Mouse (Mus musculus) neural tube, embryonic 13.5 days (tissue): Measurements from ENCODE around the gene Lrrc8c. TPM values are rescaled to one million over a fixed set of nuclear protein-coding genes. Genes with fewer than 3 reads are reported as not detected.
A peak's percentile ranks its signal among the peaks of the same experiment; 100 is the strongest.

Source experiments
- ATAC-seq: fragments of 200-750 bp; cut with Nextera tagmentation; 2 replicates; pipeline ENCODE4 v1.8.0; 2017; ENCODE audit warnings: low read depth, mild to moderate bottlenecking, moderate TSS enrichment, moderate library complexity
- H3K27ac ChIP-seq: fragments of 300-500 bp; sonication (generic); replicated peaks from 2 replicates; pipeline ENCODE4 v1.5.1; 2015; ENCODE audit warnings: moderate library complexity, mild to moderate bottlenecking, inconsistent platforms
- H3K27me3 ChIP-seq: fragments of 300-500 bp; sonication (generic); 2 replicates; pipeline ENCODE4 v1.6.1; 2015; ENCODE audit warnings: mild to moderate bottlenecking, inconsistent platforms
- H3K36me3 ChIP-seq: fragments of 300-500 bp; sonication (generic); 2 replicates; pipeline ENCODE4 v1.6.1; 2015; ENCODE audit warnings: mild to moderate bottlenecking, inconsistent platforms
- H3K4me1 ChIP-seq: fragments of 300-500 bp; sonication (generic); replicated peaks from 2 replicates; pipeline ENCODE4 v1.6.1; 2015; ENCODE audit warnings: inconsistent platforms
- H3K4me2 ChIP-seq: fragments of 300-500 bp; sonication (generic); 2 replicates; pipeline ENCODE4 v1.6.1; 2015; ENCODE audit warnings: inconsistent platforms, mild to moderate bottlenecking, moderate library complexity
- H3K4me3 ChIP-seq: fragments of 300-500 bp; sonication (generic); 2 replicates; pipeline ENCODE4 v1.5.1; 2015; ENCODE audit warnings: mild to moderate bottlenecking, inconsistent platforms
- H3K9ac ChIP-seq: fragments of 300-500 bp; sonication (generic); 2 replicates; pipeline ENCODE4 v1.6.1; 2015; ENCODE audit warnings: moderate library complexity, mild to moderate bottlenecking, inconsistent platforms
- H3K9me3 ChIP-seq: fragments of 300-500 bp; sonication (generic); 2 replicates; pipeline ENCODE4 v1.6.1; 2016; ENCODE audit warnings: inconsistent platforms
- WGBS: fragments of 180-500 bp; shearing (Covaris S2); methylation state at CpG from one replicate; pipeline ENCODE4 v1.1.7; 2015; 5-methylcytosine and 5-hydroxymethylcytosine counted together
- polyA plus RNA-seq: library from polyadenylated mRNA; unstranded; fragments of >200 nt; fragmentation: Nextera tagmentation; extraction: Ambion mirVana; gene quantifications from 2 replicates; pipeline ENCODE4 v1.2.1, GENCODE M21; 2015

Lrrc8c gene
- polyA plus RNA-seq, 1 experiment from 2014 or later: 10.3 TPM

DNA sequence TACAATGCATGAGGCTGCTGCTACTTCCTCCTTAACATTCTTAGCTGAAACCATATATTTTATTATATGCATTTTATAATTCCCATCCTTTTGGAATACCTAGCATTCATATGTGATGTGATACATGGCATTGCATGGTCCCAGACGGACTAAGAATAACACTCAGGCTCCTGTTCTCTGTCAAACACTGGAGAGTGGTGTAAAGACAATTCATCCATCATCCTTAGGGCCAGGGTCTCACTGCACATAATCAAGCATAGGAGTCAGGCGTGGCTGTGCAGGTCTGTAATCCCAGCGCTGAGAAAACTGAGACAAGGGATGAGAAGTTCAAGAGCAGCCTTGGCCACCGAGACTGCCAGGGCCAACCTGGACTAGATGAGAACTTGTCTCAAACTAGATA, 69.5 kb downstream of the Lrrc8c start:
- peaks cover 17% of the 10 kb centered on the region for H3K4me1 ChIP-seq
- H3K27me3 ChIP-seq: no peaks in the 10 kb centered on the region
- no peak for ATAC-seq
- H3K36me3 ChIP-seq: no peaks in the 10 kb centered on the region
- H3K9ac ChIP-seq: no peak overlapping the region
- H3K27ac ChIP-seq: no peak overlapping the region
- WGBS: 90% methylated on average over 4 of the region's 4 CpGs
- H3K4me2 ChIP-seq: no peak overlapping the region
- no peaks in the 10 kb centered on the region for H3K9me3 ChIP-seq
- no peak overlapping the region for H3K4me3 ChIP-seq

DNA sequence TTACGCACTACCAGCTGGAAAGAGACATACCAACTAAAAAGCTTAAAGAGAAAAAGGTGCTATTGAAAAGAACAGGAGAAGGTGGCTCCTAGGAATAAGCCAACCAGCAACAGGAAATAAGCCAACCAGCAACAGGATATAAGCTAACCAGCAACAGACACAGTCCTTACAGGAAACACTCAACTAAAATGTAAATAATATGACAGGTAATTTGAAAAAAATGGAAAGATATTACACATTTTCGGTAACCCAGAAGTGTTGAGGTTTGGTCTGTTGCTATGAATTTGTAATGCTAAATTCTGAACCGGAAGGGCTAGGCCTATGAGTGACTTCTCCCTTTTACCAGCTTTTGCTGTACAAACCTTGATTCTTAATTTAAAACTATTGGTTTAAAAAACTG, 69.9 kb downstream of the Lrrc8c start:
- Histone ChIP-seq H3K4me1 (peaks cover 17% of the 10 kb centered on the region), H3K9ac (no peak overlapping the region), H3K27ac (no peak overlapping the region), H3K4me2 (no peak overlapping the region), H3K36me3 (no peaks in the 10 kb centered on the region), H3K4me3 (no peak overlapping the region), H3K27me3 (no peaks in the 10 kb centered on the region), H3K9me3 (no peaks in the 10 kb centered on the region)
- no peak for ATAC-seq
- WGBS: 93% methylated on average over 3 of the region's 3 CpGs

- 0 out of 2 replicates have a peak, but pooled peaks cover 5% of the 10 kb centered on the region for H3K4me1 ChIP-seq
- ATAC-seq: no peak
- WGBS: 86% methylated on average over 4 of the region's 4 CpGs
Observed at GRCm38 (mm10) chr5:105592396-105592795, 73.2 kb downstream of the Lrrc8c start.

DNA sequence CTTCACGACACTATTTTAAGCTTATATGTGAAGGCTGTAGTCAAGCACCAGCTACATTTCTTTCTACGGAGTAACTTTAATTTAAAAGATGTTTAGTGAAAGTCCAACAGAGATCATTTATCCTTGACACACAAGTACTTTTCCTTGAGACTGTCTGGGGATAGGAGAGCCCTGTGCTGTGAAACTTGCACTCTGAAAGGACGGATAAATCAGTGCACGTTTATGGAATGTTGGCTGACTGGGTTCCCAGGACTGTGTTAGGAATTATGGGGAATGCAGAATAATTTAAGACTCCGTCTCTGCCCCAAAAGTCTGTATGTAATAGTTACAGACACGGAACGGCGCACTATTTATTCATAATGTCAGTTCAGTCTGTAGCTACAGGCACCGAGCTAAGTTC, 74.4 kb downstream of the Lrrc8c start:
- H3K4me2 ChIP-seq: no peak overlapping the region
- no peak overlapping the region for H3K4me3 ChIP-seq
- no peak overlapping the region for H3K27ac ChIP-seq
- H3K36me3 ChIP-seq: no peaks in the 10 kb centered on the region
- 91% methylated on average over 9 of the region's 9 CpGs for WGBS
- H3K4me1 ChIP-seq: no peaks in the 10 kb centered on the region
- no peaks in the 10 kb centered on the region for H3K27me3 ChIP-seq
- H3K9ac ChIP-seq: no peak overlapping the region
- ATAC-seq: no peak
- no peaks in the 10 kb centered on the region for H3K9me3 ChIP-seq

More at GRCm38 (mm10) chr5:105592396-105592795, 73.2 kb downstream of the Lrrc8c start:
- H3K4me2 ChIP-seq: no peak overlapping the region
- H3K27me3 ChIP-seq: no peaks in the 10 kb centered on the region
- no peak overlapping the region for H3K27ac ChIP-seq
- H3K4me3 ChIP-seq: no peak overlapping the region
- no peaks in the 10 kb centered on the region for H3K9me3 ChIP-seq
- no peaks in the 10 kb centered on the region for H3K36me3 ChIP-seq
- no peak overlapping the region for H3K9ac ChIP-seq

- Histone ChIP-seq H3K4me2 (no peak overlapping the region), H3K36me3 (no peaks in the 10 kb centered on the region), H3K27ac (no peak overlapping the region), H3K9ac (no peak overlapping the region), H3K4me1 (no peaks in the 10 kb centered on the region; the same call in 1 of the 2 replicates), H3K27me3 (no peaks in the 10 kb centered on the region), H3K9me3 (no peaks in the 10 kb centered on the region), H3K4me3 (no peak overlapping the region)
- WGBS: 68% methylated on average over 9 of the region's 9 CpGs
- no peak for ATAC-seq
Observed at GRCm38 (mm10) chr5:105598866-105599265, 79.7 kb downstream of the Lrrc8c start.

DNA sequence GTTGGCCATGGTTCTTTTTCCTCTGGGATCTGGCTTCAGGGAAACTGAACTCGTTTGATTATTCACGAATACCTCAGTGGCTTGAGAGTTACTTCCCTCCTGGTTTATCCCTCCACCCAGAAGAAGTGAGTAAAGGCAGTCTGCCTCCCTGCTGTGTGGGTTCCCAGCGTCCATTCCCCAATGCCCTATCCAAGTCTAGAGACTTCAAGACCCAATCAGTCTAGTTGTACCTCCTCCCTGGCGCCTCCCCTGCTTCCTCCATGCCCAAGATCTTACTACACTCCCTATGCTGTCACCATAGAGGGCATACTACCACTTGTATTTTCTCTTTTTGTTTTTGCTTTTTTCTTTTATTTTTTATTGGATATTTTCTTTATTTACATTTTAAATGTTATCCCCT, 80.1 kb downstream of the Lrrc8c start:
- ATAC-seq: no peak
- WGBS: 64% methylated on average over 4 of the region's 4 CpGs

DNA sequence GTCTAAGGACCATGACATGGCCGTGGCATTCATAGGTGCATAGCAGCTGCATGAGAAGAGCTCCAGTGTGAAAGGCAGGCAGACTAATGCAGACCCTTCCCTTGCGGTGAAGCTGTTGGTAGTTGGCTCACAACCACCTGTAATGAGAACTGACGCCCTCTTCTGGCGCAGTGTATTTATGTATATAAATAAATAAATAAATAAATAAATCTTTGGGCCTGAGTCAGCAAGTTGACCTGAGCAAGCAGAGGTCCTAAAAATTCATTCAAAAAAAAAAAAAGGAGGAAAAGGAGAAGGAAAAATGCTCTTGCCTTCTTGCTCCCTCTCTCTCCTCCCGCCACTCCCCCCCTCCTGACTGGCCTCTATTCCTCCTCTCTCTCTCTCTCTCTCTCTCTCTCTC, 81.8 kb downstream of the Lrrc8c start:
- ATAC-seq: no peak
- H3K9ac ChIP-seq: no peak overlapping the region
- no peak overlapping the region for H3K4me2 ChIP-seq
- H3K27ac ChIP-seq: no peak overlapping the region
- H3K36me3 ChIP-seq: no peaks in the 10 kb centered on the region
- H3K4me3 ChIP-seq: no peak overlapping the region
- no peaks in the 10 kb centered on the region; the same call in 1 of the 2 replicates for H3K4me1 ChIP-seq
- no peaks in the 10 kb centered on the region for H3K9me3 ChIP-seq
- WGBS: 77% methylated on average over 4 of the region's 5 CpGs
- no peaks in the 10 kb centered on the region for H3K27me3 ChIP-seq

More for the DNA sequence above, 80.1 kb downstream of the Lrrc8c start:
- Histone ChIP-seq H3K9ac (no peak overlapping the region), H3K4me2 (no peak overlapping the region), H3K36me3 (no peaks in the 10 kb centered on the region), H3K4me3 (no peak overlapping the region), H3K4me1 (no peaks in the 10 kb centered on the region; the same call in 1 of the 2 replicates), H3K27ac (no peak overlapping the region), H3K9me3 (no peaks in the 10 kb centered on the region), H3K27me3 (no peaks in the 10 kb centered on the region)

DNA sequence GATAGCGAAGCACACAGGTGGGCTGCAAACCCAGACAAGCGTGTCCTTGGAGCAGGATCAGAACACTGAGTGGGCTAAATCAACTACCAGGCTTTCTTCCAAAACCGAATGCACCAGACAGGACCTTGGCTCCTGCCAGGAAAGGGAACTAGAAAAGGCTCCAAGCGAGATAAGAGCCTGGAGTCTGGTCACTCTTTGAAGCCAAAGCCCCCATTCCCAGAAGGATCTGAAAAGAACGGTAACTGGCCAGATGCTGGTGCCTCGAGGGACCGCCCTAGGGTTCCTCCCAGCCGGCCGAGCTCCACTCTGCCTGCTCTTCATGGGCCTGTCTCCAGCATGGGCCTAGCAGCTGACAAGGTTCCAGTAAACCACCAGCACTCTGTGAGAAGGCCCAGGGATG, 83.4 kb downstream of the Lrrc8c start:
- no peak overlapping the region for H3K4me3 ChIP-seq
- ATAC-seq: no peak
- WGBS: 84% methylated on average over 9 of the region's 9 CpGs
- H3K4me1 ChIP-seq: no peaks in the 10 kb centered on the region; the same call in 1 of the 2 replicates
- no peaks in the 10 kb centered on the region for H3K27me3 ChIP-seq
- H3K9ac ChIP-seq: no peak overlapping the region
- H3K36me3 ChIP-seq: peaks cover 13% of the 10 kb centered on the region
- no peak overlapping the region for H3K4me2 ChIP-seq
- no peaks in the 10 kb centered on the region for H3K9me3 ChIP-seq
- H3K27ac ChIP-seq: no peak overlapping the region

GRCm38 (mm10) chr5:105605736-105606135, 86.5 kb downstream of the Lrrc8c start:
- Histone ChIP-seq H3K4me2 (no peak overlapping the region), H3K9me3 (no peaks in the 10 kb centered on the region), H3K27me3 (no peaks in the 10 kb centered on the region), H3K4me3 (no peak overlapping the region), H3K27ac (no peak overlapping the region), H3K4me1 (no peaks in the 10 kb centered on the region), H3K36me3 (peaks cover 28% of the 10 kb centered on the region), H3K9ac (no peak overlapping the region)
- 77% methylated on average over 9 of the region's 9 CpGs for WGBS
- ATAC-seq: no peak

- Histone ChIP-seq H3K9me3 (no peaks in the 10 kb centered on the region), H3K27me3 (no peaks in the 10 kb centered on the region), H3K27ac (no peak overlapping the region), H3K4me3 (no peak overlapping the region), H3K9ac (no peak overlapping the region), H3K4me2 (no peak overlapping the region), H3K4me1 (peaks cover 6% of the 10 kb centered on the region; the same call in 1 of the 2 replicates), H3K36me3 (peaks cover 28% of the 10 kb centered on the region)
- WGBS: 69% methylated on average over 12 of the region's 12 CpGs
- 0 out of 2 replicates have a peak, but pooled peaks have one; percentile 43 for ATAC-seq
Observed at GRCm38 (mm10) chr5:105609683-105610082, 90.5 kb downstream of the Lrrc8c start.

- H3K9me3 ChIP-seq: no peaks in the 10 kb centered on the region
- WGBS: 63% methylated on average over 9 of the region's 9 CpGs
Observed at GRCm38 (mm10) chr5:105613002-105613401, 93.8 kb downstream of the Lrrc8c start.

GRCm38 (mm10) chr5:105614000-105614399, 94.8 kb downstream of the Lrrc8c start:
- Histone ChIP-seq H3K36me3 (0 out of 2 replicates have a peak, but pooled peaks cover 3% of the 10 kb centered on the region), H3K27me3 (no peaks in the 10 kb centered on the region), H3K9ac (no peak overlapping the region), H3K4me1 (peaks cover 6% of the 10 kb centered on the region; the same call in 1 of the 2 replicates), H3K4me3 (no peak overlapping the region), H3K9me3 (no peaks in the 10 kb centered on the region), H3K4me2 (no peak overlapping the region), H3K27ac (no peak overlapping the region)
- 55% methylated on average over 5 of the region's 5 CpGs for WGBS
- ATAC-seq: no peak

More at GRCm38 (mm10) chr5:105613002-105613401, 93.8 kb downstream of the Lrrc8c start:
- H3K4me1 ChIP-seq: peaks cover 6% of the 10 kb centered on the region; the same call in 1 of the 2 replicates
- ATAC-seq: no peak
- H3K36me3 ChIP-seq: peaks cover 11% of the 10 kb centered on the region
- no peak overlapping the region for H3K4me3 ChIP-seq
- H3K27ac ChIP-seq: no peak overlapping the region
- H3K4me2 ChIP-seq: no peak overlapping the region
- no peaks in the 10 kb centered on the region for H3K27me3 ChIP-seq
- H3K9ac ChIP-seq: no peak overlapping the region
